Mouse (Mus musculus): Measurements from ENCODE around the gene Il17rd. TPM values are rescaled to one million over a fixed set of nuclear protein-coding genes. Genes with fewer than 3 reads are reported as not detected.

Gene Il17rd
- total RNA-seq, 1 experiment, result 28.2 TPM

GRCm38 (mm10) chr14:26996257-26996656, 42.5 kb upstream of the Il17rd start:
- in situ Hi-C loops (cut with MboI; ENCODE audit: low sequenced_read_pairs in 2 of 2, unreplicated experiment in 2 of 2), result no loop called here
- Histone ChIP-seq H3K9me3 (ENCODE audit: control insufficient read depth, insufficient read depth, low read depth, low read length) (no peaks in the 10 kb centered on the region), H3K27ac (ENCODE audit: insufficient read depth, low read depth, low read length, poor library complexity, severe bottlenecking) (no peak overlapping the region), H3K9ac (ENCODE audit: insufficient read depth, low read depth, low read length, poor library complexity, severe bottlenecking) (no peak overlapping the region), H3K4me3 (ENCODE audit: insufficient read depth in 1 of 2, low read depth in 1 of 2, low read length in 2 of 2, poor library complexity in 1 of 2, severe bottlenecking in 1 of 2) (no peak overlapping the region), H3K36me3 (ENCODE audit: control insufficient read depth, insufficient read depth, low read length, poor library complexity, severe bottlenecking) (no peaks in the 10 kb centered on the region), H3K4me1 (ENCODE audit: control insufficient read depth in 2 of 2, insufficient read depth in 2 of 2, low read length in 2 of 2, poor library complexity in 1 of 2) (peaks cover 0 to 2% of the 10 kb centered on the region in 2 experiments; a peak in 2 of 4 replicates)
- DNase-seq (ENCODE audit: low read depth, low spot score), result no peak
- peak; percentile 65 for TF ChIP-seq MAFK (IDR thresholded peaks at IDR 0.05; ENCODE audit: insufficient read depth, low read depth, low read length)
- TF ChIP-seq ZC3H11A (IDR thresholded peaks at IDR 0.05; ENCODE audit: borderline replicate concordance, low read depth, low read length), result no peak
- no peak for TF ChIP-seq ZNF384 (IDR thresholded peaks at IDR 0.05; ENCODE audit: low read depth, low read length)
- no peak for TF ChIP-seq CHD2 (IDR thresholded peaks at IDR 0.05; ENCODE audit: low read depth, low read length)

GRCm38 (mm10) chr14:27000386-27000785, 38.4 kb upstream of the Il17rd start:
- no peaks in the 10 kb centered on the region for H3K36me3 ChIP-seq (ENCODE audit: control insufficient read depth, insufficient read depth, low read length, poor library complexity, severe bottlenecking)
- no peaks in the 10 kb centered on the region for H3K9me3 ChIP-seq (ENCODE audit: control insufficient read depth, insufficient read depth, low read depth, low read length)
- in situ Hi-C loops (cut with MboI; ENCODE audit: low sequenced_read_pairs in 2 of 2, unreplicated experiment in 2 of 2), result no loop called here
- H3K27ac ChIP-seq (ENCODE audit: insufficient read depth, low read depth, low read length, poor library complexity, severe bottlenecking), result no peak overlapping the region
- no peak for TF ChIP-seq ZNF384 (IDR thresholded peaks at IDR 0.05; ENCODE audit: low read depth, low read length)
- DNase-seq (ENCODE audit: low read depth, low spot score), result no peak
- H3K4me1 ChIP-seq (ENCODE audit: control insufficient read depth in 2 of 2, insufficient read depth in 2 of 2, low read length in 2 of 2, poor library complexity in 1 of 2), result no peaks in the 10 kb centered on the region
- H3K4me3 ChIP-seq (ENCODE audit: insufficient read depth in 1 of 2, low read depth in 1 of 2, low read length in 2 of 2, poor library complexity in 1 of 2, severe bottlenecking in 1 of 2), result no peak overlapping the region; a peak in 1 of 4 replicates
- no peak overlapping the region for H3K9ac ChIP-seq (ENCODE audit: insufficient read depth, low read depth, low read length, poor library complexity, severe bottlenecking)

- in situ Hi-C loops (cut with MboI; ENCODE audit: low sequenced_read_pairs in 2 of 2, unreplicated experiment in 2 of 2), result no loop called here
- peaks cover 1 to 12% of the 10 kb centered on the region in 2 experiments; a peak in 1 of 4 replicates for H3K4me1 ChIP-seq (ENCODE audit: control insufficient read depth in 2 of 2, insufficient read depth in 2 of 2, low read length in 2 of 2, poor library complexity in 1 of 2)
- TF ChIP-seq MAFK (IDR thresholded peaks at IDR 0.05; ENCODE audit: insufficient read depth, low read depth, low read length) (no peak), ZNF384 (IDR thresholded peaks at IDR 0.05; ENCODE audit: low read depth, low read length) (no peak), HCFC1 (IDR thresholded peaks at IDR 0.05; ENCODE audit: borderline replicate concordance, insufficient read depth, low read length) (no peak), ZC3H11A (IDR thresholded peaks at IDR 0.05; ENCODE audit: borderline replicate concordance, low read depth, low read length) (no peak), CHD2 (IDR thresholded peaks at IDR 0.05; ENCODE audit: low read depth, low read length) (no peak)
- no peak overlapping the region for H3K27ac ChIP-seq (ENCODE audit: insufficient read depth, low read depth, low read length, poor library complexity, severe bottlenecking)
- no peak overlapping the region for H3K9ac ChIP-seq (ENCODE audit: insufficient read depth, low read depth, low read length, poor library complexity, severe bottlenecking)
- no peaks in the 10 kb centered on the region for H3K9me3 ChIP-seq (ENCODE audit: control insufficient read depth, insufficient read depth, low read depth, low read length)
- no peak overlapping the region for H3K4me3 ChIP-seq (ENCODE audit: insufficient read depth in 1 of 2, low read depth in 1 of 2, low read length in 2 of 2, poor library complexity in 1 of 2, severe bottlenecking in 1 of 2)
- H3K36me3 ChIP-seq (ENCODE audit: control insufficient read depth, insufficient read depth, low read length, poor library complexity, severe bottlenecking), result no peaks in the 10 kb centered on the region
- no peak for DNase-seq (ENCODE audit: low read depth, low spot score)
These were observed 33.8 kb upstream of the Il17rd start for GRCm38 (mm10) chr14:27004906-27005305.

- TF ChIP-seq ZC3H11A (IDR thresholded peaks at IDR 0.05; ENCODE audit: borderline replicate concordance, low read depth, low read length), result no peak
- no peak for TF ChIP-seq MAFK (IDR thresholded peaks at IDR 0.05; ENCODE audit: insufficient read depth, low read depth, low read length)
- TF ChIP-seq CHD2 (IDR thresholded peaks at IDR 0.05; ENCODE audit: low read depth, low read length), result no peak
- no peak for TF ChIP-seq HCFC1 (IDR thresholded peaks at IDR 0.05; ENCODE audit: borderline replicate concordance, insufficient read depth, low read length)
- TF ChIP-seq ZNF384 (IDR thresholded peaks at IDR 0.05; ENCODE audit: low read depth, low read length), result no peak
- no peak for DNase-seq (ENCODE audit: low read depth, low spot score)
- Histone ChIP-seq H3K4me3 (ENCODE audit: insufficient read depth in 1 of 2, low read depth in 1 of 2, low read length in 2 of 2, poor library complexity in 1 of 2, severe bottlenecking in 1 of 2) (no peak overlapping the region), H3K9me3 (ENCODE audit: control insufficient read depth, insufficient read depth, low read depth, low read length) (no peaks in the 10 kb centered on the region), H3K9ac (ENCODE audit: insufficient read depth, low read depth, low read length, poor library complexity, severe bottlenecking) (no peak overlapping the region), H3K36me3 (ENCODE audit: control insufficient read depth, insufficient read depth, low read length, poor library complexity, severe bottlenecking) (no peaks in the 10 kb centered on the region), H3K4me1 (ENCODE audit: control insufficient read depth in 2 of 2, insufficient read depth in 2 of 2, low read length in 2 of 2, poor library complexity in 1 of 2) (peaks cover 1 to 12% of the 10 kb centered on the region in 2 experiments; a peak in 1 of 4 replicates), H3K27ac (ENCODE audit: insufficient read depth, low read depth, low read length, poor library complexity, severe bottlenecking) (no peak overlapping the region)
- in situ Hi-C loops (cut with MboI; ENCODE audit: low sequenced_read_pairs in 2 of 2, unreplicated experiment in 2 of 2), result no loop called here
These were observed 32.8 kb upstream of the Il17rd start for GRCm38 (mm10) chr14:27005937-27006336.

- TF ChIP-seq MAFK (IDR thresholded peaks at IDR 0.05; ENCODE audit: insufficient read depth, low read depth, low read length) (no peak), CHD2 (IDR thresholded peaks at IDR 0.05; ENCODE audit: low read depth, low read length) (no peak), HCFC1 (IDR thresholded peaks at IDR 0.05; ENCODE audit: borderline replicate concordance, insufficient read depth, low read length) (no peak), ZNF384 (IDR thresholded peaks at IDR 0.05; ENCODE audit: low read depth, low read length) (peak; percentile 49; the same call in 1 of the 2 replicates), ZC3H11A (IDR thresholded peaks at IDR 0.05; ENCODE audit: borderline replicate concordance, low read depth, low read length) (no peak)
These were observed 27.2 kb upstream of the Il17rd start for GRCm38 (mm10) chr14:27011561-27011960.

More at GRCm38 (mm10) chr14:27011561-27011960, 27.2 kb upstream of the Il17rd start:
- in situ Hi-C loops (cut with MboI; ENCODE audit: low sequenced_read_pairs in 2 of 2, unreplicated experiment in 2 of 2), result no loop called here
- H3K9ac ChIP-seq (ENCODE audit: insufficient read depth, low read depth, low read length, poor library complexity, severe bottlenecking), result no peak overlapping the region
- H3K27ac ChIP-seq (ENCODE audit: insufficient read depth, low read depth, low read length, poor library complexity, severe bottlenecking), result no peak overlapping the region
- H3K4me3 ChIP-seq (ENCODE audit: insufficient read depth in 1 of 2, low read depth in 1 of 2, low read length in 2 of 2, poor library complexity in 1 of 2, severe bottlenecking in 1 of 2), result no peak overlapping the region
- peaks cover 0 to 5% of the 10 kb centered on the region in 2 experiments; a peak in 1 of 4 replicates for H3K4me1 ChIP-seq (ENCODE audit: control insufficient read depth in 2 of 2, insufficient read depth in 2 of 2, low read length in 2 of 2, poor library complexity in 1 of 2)
- H3K36me3 ChIP-seq (ENCODE audit: control insufficient read depth, insufficient read depth, low read length, poor library complexity, severe bottlenecking), result no peaks in the 10 kb centered on the region
- H3K9me3 ChIP-seq (ENCODE audit: control insufficient read depth, insufficient read depth, low read depth, low read length), result no peaks in the 10 kb centered on the region
- peak; percentile 40 for DNase-seq (ENCODE audit: low read depth, low spot score)
